Comparison of ENCODE assay signal across 8 mouse cellular contexts in genomic region chr15:83251176-83252004, GRCm38 (mm10). TPM values are rescaled to one million over a fixed set of nuclear protein-coding genes. Genes with fewer than 3 reads are reported as not detected.
DNase-seq lines count a peak whose midpoint lies in the region; ATAC-seq lines count a peak whose summit lies in the region.

A4galt (minus strand) TSS chr15:83251774.

- intact Hi-C loops in heart, postnatal 25 days (cut with DNase I): loop anchor here (5.0 kb wide), 2 partner anchors 39 to 46 kb away; no protein-coding TSS in a partner anchor

- ATAC-seq in forebrain, embryonic 13.5 days: no peak
- ATAC-seq in midbrain, embryonic 13.5 days: no peak

- H3K4me3 ChIP-seq in forebrain, embryonic 13.5 days: peak within 1 kb of the TSS; percentile 44
- peak within 1 kb of the TSS; percentile 45 for H3K4me3 ChIP-seq in midbrain, embryonic 13.5 days (replicated peaks)

- DNase-seq in left cerebral cortex, adult 18-20 months (ENCODE audit: low spot score in 2 of 2): peak; percentile 11 to 13
- DNase-seq in left cerebral cortex, adult 9 months (ENCODE audit: low spot score in 2 of 2): no peak
- DNase-seq in heart, postnatal 25 days (ENCODE audit: low spot score): peak; percentile 56
- no peak for DNase-seq in large intestine, adult 2 months (ENCODE audit: low read depth, low spot score)
- peak; percentile 59 for DNase-seq in urinary bladder, postnatal 25 days (ENCODE audit: low spot score)
- DNase-seq in frontal cortex, postnatal 10 days (ENCODE audit: low spot score in 2 of 2): no peak

- WGBS in forebrain, embryonic 13.5 days: 1% methylated on average over 66 of the region's 66 CpGs
- 2% methylated on average over 66 of the region's 66 CpGs for WGBS in large intestine, adult 2 months
- 3% methylated on average over 65 of the region's 66 CpGs for WGBS in midbrain, embryonic 13.5 days

- peaks cover 40% of the 10 kb centered on the region for H3K27me3 ChIP-seq in forebrain, embryonic 13.5 days
- peaks cover 40% of the 10 kb centered on the region for H3K27me3 ChIP-seq in midbrain, embryonic 13.5 days

- no peak within 1 kb of the TSS for H3K27ac ChIP-seq in forebrain, embryonic 13.5 days
- H3K27ac ChIP-seq in midbrain, embryonic 13.5 days: no peak within 1 kb of the TSS

- no peaks in the 10 kb centered on the region for H3K36me3 ChIP-seq in forebrain, embryonic 13.5 days (ENCODE audit: poor library complexity, severe bottlenecking)
- no peaks in the 10 kb centered on the region for H3K36me3 ChIP-seq in midbrain, embryonic 13.5 days

- peaks cover 10% of the 10 kb centered on the region for H3K4me1 ChIP-seq in forebrain, embryonic 13.5 days
- H3K4me1 ChIP-seq in midbrain, embryonic 13.5 days (replicated peaks): peaks cover 14% of the 10 kb centered on the region

- peaks cover 3% of the 10 kb centered on the region; the same call in 1 of the 2 replicates for H3K9me3 ChIP-seq in forebrain, embryonic 13.5 days (replicated peaks)
- H3K9me3 ChIP-seq in midbrain, embryonic 13.5 days: no peaks in the 10 kb centered on the region

- H3K4me2 ChIP-seq in forebrain, embryonic 13.5 days: peak within 1 kb of the TSS; percentile 77
- H3K4me2 ChIP-seq in midbrain, embryonic 13.5 days (replicated peaks): peak within 1 kb of the TSS; percentile 76

- peak within 1 kb of the TSS; percentile 50 for H3K9ac ChIP-seq in forebrain, embryonic 13.5 days
- peak within 1 kb of the TSS; percentile 55 for H3K9ac ChIP-seq in midbrain, embryonic 13.5 days (replicated peaks)

RNA-seq across cellular contexts. Expression of gene A4galt, which starts in this region (rescaled TPM):
- 1 to 10 TPM; 5.1 TPM for total RNA-seq in left cerebral cortex, adult 18-20 months (2021)
- 1.5 and 2.2 TPM in 2 replicates for polyA plus RNA-seq in forebrain, embryonic 13.5 days (2015; fragmentation: Nextera tagmentation; extraction: Ambion mirVana)
- 1 to 10 TPM; 4.8 to 6.5 TPM for total RNA-seq in heart, postnatal 25 days (2021)
- polyA plus RNA-seq in large intestine, adult 2 months (2012; rRNA removed): 20.7 and 23.0 TPM in 2 replicates
- polyA plus RNA-seq in midbrain, embryonic 13.5 days (2015; fragmentation: Nextera tagmentation; extraction: Ambion mirVana): 1.9 and 2.4 TPM in 2 replicates

Comparison
In these comparisons a context has a peak if more than half of its experiments do, and no peak if none do; other contexts are left out.
1. DNase-seq: peak in left cerebral cortex, adult 18-20 months (2 of 2), heart, postnatal 25 days (single experiment) and urinary bladder, postnatal 25 days (single experiment); none in left cerebral cortex, adult 9 months (0 of 2), large intestine, adult 2 months (single experiment) and frontal cortex, postnatal 10 days (0 of 2).